Mouse (Mus musculus) MEL-GATA-1-ER (cell line): ENCODE measurements around the gene Tmem216.
"Not testable (repeated sequence)": the region's sequence is repeated elsewhere in the genome, so short reads cannot be mapped to it uniquely, and the experiment has no call there.

ENCODE experiments used
- DNase-seq: peaks from one replicate; pipeline ENCODE4 v3.0.0-alpha.2; 2012; ENCODE audit warnings: low read depth; ENCODE audit errors: extremely low read depth

The Tmem216 gene

DNA sequence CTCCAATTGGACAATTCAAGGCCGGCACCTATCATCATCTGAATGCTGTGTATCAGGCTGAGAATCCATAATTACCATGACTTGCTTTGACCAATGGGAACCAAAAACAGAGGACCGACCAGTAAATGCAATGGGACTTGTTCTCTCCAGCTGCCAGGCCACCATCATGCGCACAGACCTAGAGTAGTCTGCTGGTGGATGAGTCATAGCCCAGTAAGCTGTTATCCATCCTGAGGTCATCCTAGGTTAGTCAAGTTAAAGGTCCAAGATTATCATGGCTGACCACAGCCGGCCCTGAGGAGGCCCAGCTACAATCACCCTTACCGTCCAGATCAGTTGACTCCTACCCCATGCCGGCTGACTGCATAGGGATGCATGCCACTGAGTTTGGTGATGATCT, 13.6 kb upstream of the Tmem216 start:
- DNase-seq = no peak

DNA sequence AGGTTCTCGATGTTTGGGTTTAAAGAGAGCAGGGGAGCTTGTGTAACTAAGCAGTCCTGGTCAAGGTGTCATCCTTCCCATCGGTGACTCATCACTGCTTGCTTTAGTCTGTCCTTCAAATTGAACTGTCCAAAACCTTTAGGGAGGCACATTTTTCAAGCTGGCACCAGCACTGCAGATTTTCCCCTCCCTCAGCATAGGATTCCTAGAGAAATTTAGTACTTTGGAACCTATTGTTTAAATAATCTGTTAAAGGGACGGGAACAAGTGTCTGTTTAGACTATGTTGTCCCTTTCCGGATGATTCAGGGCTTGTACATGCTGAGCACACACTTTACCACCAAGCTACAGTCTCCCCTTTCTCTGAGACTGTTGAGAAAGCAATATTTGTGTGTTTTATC, 9.2 kb upstream of the Tmem216 start:
- DNase-seq = no peak

DNA sequence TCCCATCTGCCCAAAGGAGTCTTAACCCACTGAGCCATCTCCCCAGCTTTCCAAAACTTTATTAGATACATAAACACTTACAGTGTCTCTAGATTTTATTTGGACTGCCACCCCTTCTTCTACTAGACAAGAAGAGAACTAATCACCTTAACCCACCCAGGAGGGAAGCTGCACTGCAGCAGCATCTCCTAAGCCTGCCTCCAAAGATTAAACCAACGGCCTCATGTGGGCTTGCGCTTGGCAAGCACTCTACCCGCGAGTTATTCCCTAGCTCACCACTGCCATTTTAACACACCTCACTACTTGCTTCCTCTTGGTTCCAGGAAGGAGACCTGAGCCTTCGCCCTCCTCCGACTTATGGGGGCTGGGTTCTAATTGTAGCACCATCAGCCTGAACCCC, 8.2 kb upstream of the Tmem216 start:
- no peak for DNase-seq

DNA sequence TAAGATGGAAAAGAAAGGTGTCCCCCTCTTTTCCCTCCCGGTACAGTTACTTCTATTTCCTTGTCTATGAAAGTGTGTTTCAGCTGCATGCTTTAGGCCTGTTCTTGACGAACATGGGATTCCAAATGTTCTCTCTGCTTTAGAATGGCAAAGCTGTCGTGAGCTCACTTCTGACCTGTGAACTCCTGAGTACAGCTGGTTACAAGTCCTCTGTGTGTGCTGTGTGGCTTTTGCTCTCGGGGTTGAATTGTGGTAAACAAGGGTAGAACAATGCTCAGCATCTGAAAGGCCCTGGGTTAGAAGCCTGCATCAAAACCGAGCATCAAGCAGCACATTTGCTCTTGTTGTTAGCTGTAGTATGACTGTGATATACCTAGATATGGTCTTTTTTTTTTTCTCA, 6.3 kb upstream of the Tmem216 start:
- no peak for DNase-seq

DNA sequence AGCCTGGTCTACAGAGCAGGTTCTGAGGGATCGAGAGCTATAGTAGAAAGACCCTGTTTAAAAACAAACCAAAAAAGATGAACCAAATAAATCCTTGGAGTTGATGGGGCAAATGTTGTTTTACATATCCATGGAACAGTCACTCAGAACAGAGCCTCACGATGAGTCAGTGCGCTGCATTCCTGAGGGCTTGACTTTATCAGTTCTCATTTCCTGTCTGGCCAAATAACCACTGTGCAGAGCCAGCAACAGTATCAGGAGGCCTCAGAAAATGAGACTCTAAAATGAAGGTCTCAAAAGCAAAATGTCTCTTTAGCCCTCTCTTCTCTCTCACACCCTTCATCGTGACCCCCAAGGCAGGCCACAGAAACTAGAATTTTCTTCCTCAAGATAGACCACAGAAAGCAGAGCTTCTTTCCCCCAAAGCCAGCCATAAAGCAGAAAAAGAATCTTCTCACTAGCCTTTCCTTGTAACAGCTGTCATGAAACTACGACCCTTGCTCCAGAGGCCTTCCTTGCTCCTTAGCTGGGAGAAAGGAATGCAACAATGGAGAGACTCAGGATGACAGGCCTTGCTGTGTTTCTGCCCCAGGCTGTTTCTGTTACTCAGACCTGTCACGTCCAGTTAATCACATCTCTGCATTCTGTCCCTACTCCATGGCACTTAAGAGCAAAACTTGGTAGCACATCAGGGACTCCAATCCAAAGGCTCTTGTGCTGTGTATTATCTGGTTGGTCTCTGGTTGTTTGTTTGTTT, 5.7 kb upstream of the Tmem216 start:
- no peak for DNase-seq

- no peak for DNase-seq
Observed at GRCm38 (mm10) chr19:10560108-10560507, 4.1 kb upstream of the Tmem216 start.

DNA sequence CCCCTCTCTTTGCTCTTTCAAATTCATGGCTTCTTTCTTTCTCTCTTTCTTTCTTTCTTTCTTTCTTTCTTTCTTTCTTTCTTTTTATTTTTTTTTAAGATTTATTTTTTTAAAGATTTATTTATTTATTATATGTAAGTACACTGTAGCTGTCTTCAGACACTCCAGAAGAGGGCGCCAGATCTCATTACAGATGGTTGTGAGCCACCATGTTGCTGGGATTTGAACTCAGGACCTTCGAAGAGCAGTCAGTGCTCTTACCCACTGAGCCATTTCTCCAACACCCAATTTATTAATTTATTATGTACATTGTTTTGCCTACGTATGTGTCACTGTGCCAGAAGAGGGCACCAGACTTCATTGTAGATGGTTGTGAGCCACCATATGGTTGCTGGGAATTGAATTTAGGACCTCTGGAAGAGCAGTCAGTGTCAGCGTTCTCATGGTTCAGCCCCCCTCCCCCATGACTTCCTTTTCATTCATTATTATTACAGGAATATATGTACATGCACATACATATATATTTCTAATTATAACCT, 1.9 kb upstream of the Tmem216 start:
- not testable (repeated sequence) for DNase-seq

DNA sequence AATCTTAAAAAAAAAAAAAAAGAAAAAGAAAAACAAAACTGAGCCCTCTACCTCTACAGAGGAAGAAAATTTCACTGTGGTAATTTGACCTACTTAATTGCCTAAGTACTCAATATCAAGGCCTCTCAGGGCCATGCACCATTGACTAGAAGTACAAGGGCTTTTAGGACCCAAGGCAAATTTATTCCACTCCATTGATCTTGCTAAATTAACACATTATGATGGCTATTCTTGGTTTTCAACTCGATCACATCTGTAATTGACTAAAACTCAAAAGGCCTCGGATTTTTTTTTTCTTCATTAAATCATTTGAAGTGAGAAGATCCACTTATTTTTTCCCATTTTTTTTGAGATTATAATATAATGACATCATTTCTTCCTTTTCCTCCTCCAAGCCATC, 1.4 kb upstream of the Tmem216 start:
- DNase-seq = no peak

GRCm38 (mm10) chr19:10557001-10557400, 963 bp upstream of the Tmem216 start:
- no peak for DNase-seq

DNA sequence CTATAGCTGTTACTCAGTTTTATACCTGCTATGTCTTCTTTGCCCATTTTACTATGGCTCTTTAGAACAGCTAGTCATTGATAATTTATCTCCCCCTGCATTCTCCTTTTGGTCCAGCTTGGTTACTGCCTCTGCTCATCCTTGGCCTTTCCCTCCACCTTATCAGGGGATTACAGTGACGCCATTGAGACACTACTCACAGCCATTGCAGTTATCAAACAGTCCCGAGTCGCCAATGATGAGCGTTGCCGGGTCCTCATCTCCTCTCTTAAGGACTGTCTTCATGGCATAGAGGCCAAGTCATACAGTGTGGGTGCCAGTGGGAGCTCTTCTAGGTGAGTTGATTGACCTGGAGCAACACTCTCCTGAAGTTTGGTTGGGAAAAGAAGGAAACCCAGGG, 16.6 kb downstream of the Tmem216 start:
- DNase-seq = no peak

GRCm38 (mm10) chr19:10530082-10530481, 26.0 kb downstream of the Tmem216 start:
- peak; percentile 13 for DNase-seq

DNA sequence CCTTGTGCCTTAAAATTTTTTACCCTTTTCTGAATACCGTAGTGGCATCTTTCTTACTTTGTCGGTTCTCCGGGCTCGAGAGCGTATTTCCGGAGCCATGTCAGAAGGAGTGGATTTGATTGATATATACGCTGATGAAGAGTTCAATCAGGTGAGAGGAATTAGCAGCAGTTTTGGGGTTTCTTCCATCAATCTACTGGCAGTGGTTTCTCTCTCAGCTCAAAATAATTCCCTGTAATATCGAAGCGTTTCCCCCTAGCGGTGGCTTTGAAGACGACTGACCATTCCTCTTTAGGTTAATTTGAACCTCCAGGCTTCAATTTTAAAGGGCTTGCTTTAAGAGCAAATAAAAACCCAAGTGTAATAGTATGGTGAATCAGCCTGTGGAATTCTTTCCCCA, 30.1 kb downstream of the Tmem216 start, which contains the start of gene Sdhaf2:
TSS of gene Sdhaf2 (minus strand) at position 233 of the 400 bp plus-strand sequence.
- peak; percentile 39 for DNase-seq

DNA sequence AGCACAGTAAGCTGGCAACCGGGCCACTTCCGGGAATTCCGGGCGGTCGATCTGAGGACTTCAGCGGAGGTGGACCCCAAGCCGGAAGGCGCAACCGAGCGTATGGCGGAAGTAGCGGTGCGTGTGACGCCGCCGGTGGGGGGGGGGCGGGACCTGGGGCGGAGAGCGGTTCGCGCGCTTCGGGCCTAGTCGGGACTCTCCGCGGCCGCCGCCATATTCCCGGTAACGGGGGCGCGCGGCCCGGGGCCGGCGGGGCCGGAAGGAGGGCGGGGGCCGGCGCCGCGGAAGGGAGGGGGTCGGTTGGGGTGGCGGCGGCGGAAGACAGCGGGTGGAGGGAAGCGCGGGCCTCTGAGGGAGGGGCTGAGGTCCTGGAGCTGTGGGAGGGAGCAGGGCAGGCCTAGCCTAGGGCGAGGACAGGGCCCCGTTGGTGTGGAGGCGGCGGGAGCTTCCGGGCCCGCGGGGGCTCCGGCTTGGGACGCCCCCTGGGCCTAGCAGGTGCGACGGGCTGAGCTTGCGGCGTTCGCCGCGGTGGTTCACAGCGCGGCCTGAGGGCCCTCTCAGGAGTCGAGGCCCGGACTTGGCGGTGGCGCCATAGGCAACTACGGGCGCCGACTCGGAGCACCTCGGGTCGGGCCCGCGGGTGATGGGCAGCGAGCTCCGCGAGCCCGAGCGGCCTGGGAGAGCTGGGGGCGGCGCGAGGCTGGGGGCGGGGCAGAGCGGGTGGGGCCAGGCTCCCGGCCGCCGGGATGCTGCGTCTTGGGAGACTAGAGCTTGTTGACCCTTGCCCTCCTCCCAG, 30.7 kb downstream of the Tmem216 start, which contains the start of gene Cpsf7:
TSS of gene Cpsf7 (plus strand) at position 161 of the 796 bp plus-strand sequence.
- peak; percentile 93 for DNase-seq

GRCm38 (mm10) chr19:10524784-10525105, 31.3 kb downstream of the Tmem216 start:
- peak; percentile 8 for DNase-seq

- DNase-seq = peak; percentile 20
Observed at GRCm38 (mm10) chr19:10523483-10524080, 32.5 kb downstream of the Tmem216 start.

DNA sequence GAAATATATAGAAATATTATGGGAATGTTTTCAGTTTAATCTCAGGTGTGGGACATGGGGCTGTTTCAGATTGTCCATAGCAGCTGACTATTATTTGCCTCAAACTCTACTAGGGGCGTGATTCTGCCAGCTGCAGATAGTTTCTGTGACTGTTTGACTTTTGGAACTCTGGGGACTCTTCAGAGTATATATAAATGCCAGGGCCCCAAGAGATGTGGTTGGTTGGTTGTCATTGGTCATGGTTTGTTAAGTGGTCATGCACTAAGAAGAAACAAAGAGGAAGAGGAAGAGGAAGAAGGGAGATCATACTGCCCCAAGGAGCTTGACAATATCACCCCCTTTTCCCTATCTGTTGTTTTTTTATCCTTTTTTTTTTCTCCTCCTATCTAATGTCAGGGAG, 34.1 kb downstream of the Tmem216 start:
- no peak for DNase-seq

- peak; percentile 18 for DNase-seq
Observed at GRCm38 (mm10) chr19:10520355-10520754, 35.7 kb downstream of the Tmem216 start.

DNA sequence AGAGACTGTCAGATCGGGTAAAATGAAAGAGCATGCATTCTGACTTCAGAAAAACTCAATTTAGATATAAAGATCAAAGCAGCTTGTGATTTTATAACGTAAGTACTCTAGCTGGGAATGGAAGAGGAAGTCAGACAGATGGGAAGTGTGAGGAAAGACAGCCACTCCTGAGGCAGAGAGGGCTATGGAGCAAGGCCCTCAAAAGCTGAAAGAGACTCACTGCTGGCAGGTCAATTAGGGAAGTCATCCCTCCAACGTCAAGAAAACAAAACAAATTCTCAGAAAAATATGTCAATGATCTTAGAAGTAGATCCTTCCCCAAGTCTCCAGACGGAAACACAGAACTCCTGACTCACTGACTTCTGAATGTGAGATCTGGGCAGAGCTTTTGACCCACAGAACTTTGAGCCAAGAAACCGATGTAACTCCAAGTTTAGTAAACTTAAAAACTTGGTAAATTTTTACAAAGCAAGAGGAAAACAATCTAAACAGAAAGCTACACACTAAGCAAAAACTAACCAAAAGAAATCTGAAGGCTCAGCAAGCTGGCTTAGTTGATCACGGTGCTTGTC, 45.2 kb downstream of the Tmem216 start:
- DNase-seq = no peak

DNA sequence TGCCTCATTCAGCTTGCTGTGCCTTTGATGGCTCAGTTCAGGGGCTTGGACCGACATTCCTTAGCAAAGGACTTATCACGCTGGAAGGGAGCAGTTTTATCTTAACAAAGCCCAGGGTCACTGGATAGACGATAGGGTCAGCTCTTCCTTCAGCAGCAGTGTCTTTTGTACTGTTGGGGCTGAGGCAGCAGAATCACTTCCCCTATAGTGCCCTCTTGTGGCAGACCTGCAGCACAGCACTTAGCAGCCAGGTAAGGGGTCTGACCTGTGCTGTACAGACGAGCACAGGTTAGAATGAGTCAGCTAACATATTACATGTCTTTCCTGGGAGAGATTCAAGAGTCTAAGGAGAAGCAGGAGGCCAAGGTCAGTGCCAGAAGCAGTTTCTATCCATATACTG, 53.5 kb downstream of the Tmem216 start:
- DNase-seq = peak; percentile 31

GRCm38 (mm10) chr19:10500581-10500980, 55.5 kb downstream of the Tmem216 start:
- DNase-seq = no peak

- DNase-seq = no peak
Observed at GRCm38 (mm10) chr19:10497512-10498160, 58.4 kb downstream of the Tmem216 start.
